Mouse (Mus musculus): Measurements from ENCODE around the gene Ifit3b.

DNA sequence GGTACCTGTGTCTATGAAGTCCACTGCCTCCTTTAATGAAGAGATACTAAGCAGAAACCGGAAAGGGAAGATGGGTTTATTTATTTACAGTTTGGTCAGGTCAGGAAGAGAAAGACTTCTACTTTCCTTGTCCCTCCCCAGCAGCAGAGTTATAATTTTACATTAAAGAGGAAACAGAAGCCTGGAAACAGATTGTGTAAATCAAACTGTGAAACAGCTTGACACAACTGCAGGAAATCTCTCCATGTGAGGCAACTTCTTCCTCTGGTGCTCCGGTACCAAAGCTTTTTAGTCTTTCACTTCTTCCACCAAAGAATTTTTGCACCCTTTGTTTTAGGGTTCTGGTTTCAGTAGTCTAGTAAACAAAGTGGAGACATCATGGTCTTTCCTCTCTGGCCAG lies 25.7 kb downstream of the Ifit3b start:
- no peak for TF ChIP-seq CTCF (conservative IDR thresholded peaks at IDR 0.05 in 1 of 2, IDR thresholded peaks at IDR 0.05 in 1 of 2; ENCODE audit: low read depth in 2 of 2, low read length in 2 of 2)
- TF ChIP-seq CHD2 (IDR thresholded peaks at IDR 0.05; ENCODE audit: low read length): no peak
- no peak for TF ChIP-seq EP300 (IDR thresholded peaks at IDR 0.05; ENCODE audit: low read length)
- no peak for TF ChIP-seq E2F4 (IDR thresholded peaks at IDR 0.05; ENCODE audit: insufficient replicate concordance, low read depth, low read length)
- no peak for TF ChIP-seq MYC (IDR thresholded peaks at IDR 0.05; ENCODE audit: low read depth, low read length)
- no peak for TF ChIP-seq TBP (conservative IDR thresholded peaks at IDR 0.05; ENCODE audit: low read depth, low read length)
- TF ChIP-seq MEF2A (IDR thresholded peaks at IDR 0.05; ENCODE audit: borderline replicate concordance, low read depth, low read length): no peak
- TF ChIP-seq USF1 (IDR thresholded peaks at IDR 0.05; ENCODE audit: low read depth, low read length): no peak
- no peak for TF ChIP-seq MAFK (IDR thresholded peaks at IDR 0.05; ENCODE audit: insufficient replicate concordance, low read length)

Data from CH12.LX (cell line).